Mouse (Mus musculus) lung, embryonic 14.5 days (tissue): ENCODE results near the gene Aldh1b1. TPM values are rescaled to one million over a fixed set of nuclear protein-coding genes. Genes with fewer than 3 reads are reported as not detected.
A peak's percentile ranks its signal among the peaks of the same experiment; 100 is the strongest.

ENCODE experiments used
- ATAC-seq: fragments of 200-750 bp; cut with Nextera tagmentation; 2 replicates; pipeline ENCODE4 v1.8.0; 2017; ENCODE audit warnings: mild to moderate bottlenecking, moderate TSS enrichment, moderate library complexity; ENCODE audit not compliant: insufficient read depth
- DNase-seq: peaks from one replicate; pipeline ENCODE4 v3.0.0-alpha.2; 2015
- H3K27ac ChIP-seq: fragments of 300-500 bp; sonication (generic); 2 replicates; pipeline ENCODE4 v1.5.1; 2014; ENCODE audit warnings: low read depth, mild to moderate bottlenecking, moderate library complexity
- H3K27me3 ChIP-seq: fragments of 300-500 bp; sonication (generic); 2 replicates; pipeline ENCODE4 v1.6.1; 2014; ENCODE audit warnings: low read length, control low read depth; ENCODE audit not compliant: insufficient read depth
- H3K36me3 ChIP-seq: fragments of 300-500 bp; sonication (generic); 2 replicates; pipeline ENCODE4 v1.6.1; 2014; ENCODE audit warnings: control low read depth; ENCODE audit not compliant: insufficient read depth
- H3K4me1 ChIP-seq: fragments of 300-500 bp; sonication (generic); 2 replicates; pipeline ENCODE4 v1.6.1; 2014; ENCODE audit warnings: antibody characterized with exemption, control low read depth; ENCODE audit not compliant: insufficient read depth
- H3K4me2 ChIP-seq: fragments of 300-500 bp; sonication (generic); 2 replicates; pipeline ENCODE4 v1.6.1; 2014; ENCODE audit warnings: mild to moderate bottlenecking
- H3K4me3 ChIP-seq: fragments of 300-500 bp; sonication (generic); 2 replicates; pipeline ENCODE4 v1.5.1; 2014; ENCODE audit warnings: low read depth, low read length
- H3K9ac ChIP-seq: fragments of 300-500 bp; sonication (generic); 2 replicates; pipeline ENCODE4 v1.6.1; 2014
- H3K9me3 ChIP-seq: fragments of 300-500 bp; sonication (generic); 2 replicates; pipeline ENCODE4 v1.6.1; 2016; ENCODE audit warnings: low read depth, low read length, control low read depth
- CTCF ChIP-seq: IDR thresholded peaks from 2 replicates; pipeline ENCODE4 v1.5.1; 2016; ENCODE audit warnings: antibody characterized with exemption, low read depth
- WGBS: fragments of 180-500 bp; shearing (Covaris S2); extraction: QIAGEN DNeasy Blood & Tissue Kit; methylation state at CpG from one replicate; pipeline ENCODE4 v1.1.7; 2014; 5-methylcytosine and 5-hydroxymethylcytosine counted together
- polyA plus RNA-seq: library from polyadenylated mRNA; unstranded; fragments of >200 nt; fragmentation: Nextera tagmentation; extraction: Ambion mirVana; gene quantifications from 2 replicates; pipeline ENCODE4 v1.2.1, GENCODE M21; 2014

The Aldh1b1 gene
- polyA plus RNA-seq, 1 experiment from 2014 or later, result 0.83 TPM

DNA sequence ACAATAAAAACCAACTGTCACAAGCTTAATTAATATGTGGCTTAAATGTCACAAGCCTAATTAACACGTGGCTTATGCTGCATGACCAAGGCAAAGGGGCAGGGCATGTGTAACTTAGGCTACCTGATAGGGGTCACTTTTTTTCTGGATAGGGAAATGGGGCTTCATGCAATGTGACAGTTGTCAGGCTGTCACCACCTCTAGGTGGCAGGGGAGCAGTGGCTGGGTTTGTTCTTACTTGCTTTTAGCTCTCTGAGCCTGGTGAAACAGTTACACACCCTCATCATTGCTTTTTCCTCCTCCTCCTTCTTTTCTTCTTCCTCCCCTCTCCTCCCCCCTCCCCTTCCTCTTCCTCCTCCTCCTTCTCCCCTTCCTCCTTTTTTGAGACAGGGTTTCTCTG lies 15.2 kb upstream of the Aldh1b1 start:
- no peaks in the 10 kb centered on the region for H3K9me3 ChIP-seq
- DNase-seq, result no peak
- no peaks in the 10 kb centered on the region for H3K36me3 ChIP-seq
- no peak overlapping the region for H3K27ac ChIP-seq
- no peaks in the 10 kb centered on the region for H3K27me3 ChIP-seq
- H3K4me3 ChIP-seq, result no peak overlapping the region
- WGBS, result 60% methylated on average over 1 of the region's 1 CpGs
- no peak overlapping the region for H3K9ac ChIP-seq
- H3K4me2 ChIP-seq, result no peak overlapping the region
- H3K4me1 ChIP-seq, result no peaks in the 10 kb centered on the region
- no peak for ATAC-seq
- 0 out of 2 replicates have a peak, but pooled peaks have one; percentile 15 for TF ChIP-seq CTCF

DNA sequence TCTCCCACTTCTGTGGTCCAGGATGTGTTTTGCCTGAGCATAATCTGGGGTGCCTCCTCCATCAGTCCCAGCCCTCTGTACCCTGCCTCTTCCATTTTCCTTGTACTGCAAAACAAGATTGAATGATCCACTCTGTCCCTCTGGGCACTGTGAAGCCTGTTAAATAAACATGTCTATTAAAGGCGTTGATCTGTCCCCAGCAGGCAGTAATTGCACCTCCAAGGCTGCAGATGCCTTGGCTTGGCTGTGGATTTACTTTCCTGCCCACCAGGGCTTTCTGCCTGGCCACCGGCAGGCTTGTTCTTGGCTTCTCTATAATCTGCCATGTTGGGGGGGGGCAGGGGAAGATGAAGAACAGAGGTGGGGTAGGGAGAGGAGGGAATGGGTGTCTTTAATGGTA lies 12.9 kb upstream of the Aldh1b1 start:
- Histone ChIP-seq H3K36me3 (no peaks in the 10 kb centered on the region), H3K27ac (no peak overlapping the region), H3K9me3 (no peaks in the 10 kb centered on the region), H3K4me3 (no peak overlapping the region), H3K4me1 (peaks cover 5% of the 10 kb centered on the region), H3K4me2 (no peak overlapping the region), H3K27me3 (no peaks in the 10 kb centered on the region), H3K9ac (no peak overlapping the region)
- DNase-seq (no peak), ATAC-seq (no peak)
- no peak for TF ChIP-seq CTCF
- 34% methylated on average over 2 of the region's 2 CpGs for whole genome bisulfite sequencing

DNA sequence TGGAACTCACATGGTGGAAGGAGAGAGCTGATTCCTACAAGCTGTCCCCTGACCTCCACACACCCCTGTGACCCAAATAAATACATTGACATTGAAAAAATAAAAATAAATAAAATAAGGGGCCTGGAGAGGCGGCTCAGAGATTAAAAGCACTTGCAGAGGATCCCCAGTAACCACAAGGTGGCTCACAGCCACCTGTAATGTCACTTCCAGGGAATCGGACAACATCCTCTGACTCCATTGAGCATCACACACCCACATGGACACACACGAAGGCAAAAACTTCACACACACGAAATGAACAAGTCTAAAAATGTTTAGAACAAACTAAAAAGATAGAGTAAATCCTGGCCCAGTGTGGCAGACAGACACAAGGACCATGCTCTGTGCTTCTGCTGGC lies 12.1 kb upstream of the Aldh1b1 start:
- Histone ChIP-seq H3K4me2 (no peak overlapping the region), H3K9ac (no peak overlapping the region), H3K4me1 (peaks cover 5% of the 10 kb centered on the region), H3K9me3 (no peaks in the 10 kb centered on the region), H3K27me3 (no peaks in the 10 kb centered on the region), H3K36me3 (no peaks in the 10 kb centered on the region), H3K27ac (no peak overlapping the region), H3K4me3 (no peak overlapping the region)
- WGBS, result 32% methylated on average over 4 of the region's 4 CpGs
- TF ChIP-seq CTCF, result no peak
- DNase-seq (no peak), ATAC-seq (no peak)

DNA sequence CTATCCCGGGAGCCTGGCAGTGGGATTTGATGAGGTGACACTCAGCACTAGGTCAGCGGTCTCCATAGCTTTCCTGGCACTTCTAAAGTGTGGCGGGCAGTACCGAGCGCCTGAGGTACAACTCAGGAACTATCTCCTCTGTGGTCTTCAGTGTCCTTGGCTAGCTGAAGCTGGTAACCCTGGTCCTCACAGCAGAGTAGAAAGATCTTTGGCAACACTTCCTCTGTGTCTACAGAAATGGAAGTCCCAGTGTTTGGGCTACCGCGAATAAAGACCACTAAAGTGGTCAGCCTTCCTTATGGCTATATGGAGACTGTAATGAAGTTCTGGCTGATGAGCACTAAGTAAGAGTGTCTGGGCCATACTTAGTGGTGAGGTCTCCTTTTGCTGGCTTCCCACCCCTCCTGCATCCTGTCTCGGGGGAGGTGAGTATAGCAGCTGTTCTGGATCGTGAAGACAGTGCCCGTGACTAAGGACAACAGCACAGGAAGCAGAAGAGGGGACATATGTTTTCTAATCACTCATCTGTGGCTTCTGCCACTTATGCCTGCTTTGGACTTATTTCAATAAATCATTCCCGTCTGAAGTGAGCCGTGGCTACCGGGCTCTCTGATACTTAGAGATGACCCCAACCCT lies 10.3 kb upstream of the Aldh1b1 start:
- no peak overlapping the region for H3K9ac ChIP-seq
- 65% methylated on average over 13 of the region's 13 CpGs for WGBS
- H3K4me3 ChIP-seq, result no peak overlapping the region
- H3K4me1 ChIP-seq, result peaks cover 5% of the 10 kb centered on the region
- no peak for ATAC-seq
- H3K9me3 ChIP-seq, result no peaks in the 10 kb centered on the region
- DNase-seq, result no peak
- H3K4me2 ChIP-seq, result no peak overlapping the region
- H3K27me3 ChIP-seq, result no peaks in the 10 kb centered on the region
- no peaks in the 10 kb centered on the region for H3K36me3 ChIP-seq
- no peak for TF ChIP-seq CTCF
- no peak overlapping the region for H3K27ac ChIP-seq

DNA sequence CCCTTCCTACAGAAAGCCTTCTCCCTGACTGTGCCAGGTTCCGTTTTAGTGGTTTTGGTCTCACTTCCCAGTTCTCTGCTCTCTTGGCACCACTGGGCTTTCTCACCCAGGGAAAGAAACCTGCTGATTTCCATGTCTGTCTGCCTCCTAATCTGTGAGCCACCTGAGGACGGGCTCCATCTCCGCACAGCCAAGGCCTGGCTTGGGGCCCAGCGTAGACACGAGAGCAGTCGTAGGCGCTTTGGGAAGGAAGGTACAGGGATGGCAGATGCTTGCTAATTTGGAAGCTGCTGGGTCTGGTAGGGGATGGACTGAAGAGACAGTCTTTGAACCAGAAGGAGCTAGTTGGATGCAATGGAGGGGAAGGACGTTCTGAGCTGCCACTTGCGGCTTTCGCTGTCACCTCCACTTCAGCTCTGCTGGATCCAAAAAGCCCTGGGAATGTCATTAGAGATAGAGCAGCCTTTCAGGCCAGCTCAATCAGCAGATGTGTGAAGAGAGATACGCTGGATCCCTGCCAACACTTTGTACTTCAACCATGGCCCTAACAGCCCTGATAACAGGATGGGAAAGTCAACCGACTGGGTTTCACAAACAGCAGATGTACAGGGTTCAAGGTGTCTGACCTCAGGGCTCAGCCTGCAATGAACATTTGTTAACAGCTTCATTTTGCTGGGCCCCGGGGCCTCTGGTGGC lies 9.4 kb upstream of the Aldh1b1 start:
- H3K27ac ChIP-seq, result no peak overlapping the region
- H3K4me1 ChIP-seq, result peaks cover 5% of the 10 kb centered on the region
- no peak overlapping the region for H3K4me3 ChIP-seq
- no peak for TF ChIP-seq CTCF
- no peaks in the 10 kb centered on the region for H3K36me3 ChIP-seq
- DNase-seq (peak; percentile 65), ATAC-seq (peak; percentile 35; the same call in 1 of the 2 replicates)
- 31% methylated on average over 13 of the region's 13 CpGs for WGBS
- H3K9me3 ChIP-seq, result no peaks in the 10 kb centered on the region
- H3K4me2 ChIP-seq, result no peak overlapping the region
- no peak overlapping the region for H3K9ac ChIP-seq
- no peaks in the 10 kb centered on the region for H3K27me3 ChIP-seq

DNA sequence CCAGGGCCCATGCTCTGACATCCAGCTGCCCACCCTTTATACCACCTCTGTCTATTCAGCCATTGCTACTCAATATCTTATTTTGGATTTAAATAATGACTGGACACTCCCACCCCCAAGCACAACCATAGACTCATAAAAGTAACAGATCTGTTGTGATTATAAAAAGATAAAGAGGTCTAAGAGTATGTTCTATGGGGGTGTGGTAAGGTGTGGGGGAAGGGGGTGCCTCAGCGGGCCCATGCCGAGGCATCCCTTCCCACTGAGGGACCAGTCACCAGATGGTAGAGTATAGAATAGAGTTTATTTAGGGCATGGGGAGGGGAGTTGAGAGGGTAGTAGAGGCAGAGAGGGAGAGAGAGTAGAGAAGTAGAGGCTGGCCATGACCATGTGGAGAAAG lies 8.8 kb upstream of the Aldh1b1 start:
- 47% methylated on average over 2 of the region's 2 CpGs for WGBS
- ATAC-seq (0 out of 2 replicates have a peak, but pooled peaks have one; percentile 6), DNase-seq (no peak)
- H3K4me2 ChIP-seq, result no peak overlapping the region
- TF ChIP-seq CTCF, result no peak
- H3K9ac ChIP-seq, result no peak overlapping the region
- H3K36me3 ChIP-seq, result no peaks in the 10 kb centered on the region
- H3K9me3 ChIP-seq, result no peaks in the 10 kb centered on the region
- no peak overlapping the region for H3K27ac ChIP-seq
- H3K4me1 ChIP-seq, result peaks cover 5% of the 10 kb centered on the region
- H3K4me3 ChIP-seq, result no peak overlapping the region
- no peaks in the 10 kb centered on the region for H3K27me3 ChIP-seq

DNA sequence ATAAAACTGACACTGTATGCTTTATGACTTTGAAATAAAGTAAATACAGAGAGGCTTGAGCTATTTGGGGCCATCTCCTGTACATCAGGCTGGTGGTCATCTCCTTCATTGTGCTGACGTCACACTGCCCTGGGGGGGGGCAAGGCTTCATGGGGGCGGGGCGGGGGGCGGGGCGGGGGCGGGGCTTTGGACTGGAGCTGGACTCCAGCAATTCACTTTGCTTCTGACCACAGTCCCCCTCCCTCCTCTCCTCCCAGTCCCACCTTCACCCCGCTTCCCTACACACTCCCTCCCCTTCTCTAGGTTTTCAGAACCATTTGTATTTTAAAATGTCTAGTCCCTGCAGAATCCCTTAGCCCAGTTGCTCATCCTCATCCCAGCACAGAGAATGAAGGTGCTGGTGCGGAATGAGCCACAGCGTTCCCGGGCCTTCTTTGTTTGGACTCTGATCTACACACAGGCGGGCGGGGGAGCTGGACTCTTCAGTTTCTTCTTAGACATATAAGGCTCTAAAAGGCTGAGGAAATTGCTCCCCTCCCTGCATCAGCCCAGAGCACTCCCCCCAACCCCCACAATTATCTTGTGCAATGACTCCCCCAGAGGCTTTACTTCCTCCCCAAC lies 3.5 kb upstream of the Aldh1b1 start:
- ATAC-seq (peak; percentile 74), DNase-seq (peak; percentile 75)
- H3K36me3 ChIP-seq, result no peaks in the 10 kb centered on the region
- no peak for TF ChIP-seq CTCF
- no peaks in the 10 kb centered on the region for H3K27me3 ChIP-seq
- 1% methylated on average over 12 of the region's 12 CpGs for WGBS
- H3K27ac ChIP-seq, result peak overlapping the region; percentile 77
- H3K4me2 ChIP-seq, result peak overlapping the region; percentile 65
- peak overlapping the region; percentile 36 for H3K9ac ChIP-seq
- H3K4me1 ChIP-seq, result peaks cover 4% of the 10 kb centered on the region
- H3K4me3 ChIP-seq, result peak overlapping the region; percentile 32
- H3K9me3 ChIP-seq, result no peaks in the 10 kb centered on the region
